Mouse (Mus musculus) stomach, postnatal 0 days (tissue): ENCODE measurements at regions not wholly inside any gene's neighbourhood (a gene's known extent, or its start where the extent isn't known, plus 50 kb on each side); places are given as distances from the start of the nearest gene placed in this dataset.

Experiments used
- ATAC-seq: fragments of 200-750 bp; cut with Nextera tagmentation; 2 replicates; pipeline ENCODE4 v1.8.0; 2017; ENCODE audit not compliant: low FRiP score, low TSS enrichment
- DNase-seq: peaks from one replicate; pipeline ENCODE4 v3.0.0-alpha.2; 2016; ENCODE audit warnings: low spot score
- H3K27ac ChIP-seq: fragments of 300-500 bp; sonication (generic); replicated peaks from 2 replicates; pipeline ENCODE4 v1.5.1; 2014; ENCODE audit warnings: mild to moderate bottlenecking, control low read depth
- H3K27me3 ChIP-seq: fragments of 300-500 bp; sonication (generic); 2 replicates; pipeline ENCODE4 v1.6.1; 2014; ENCODE audit warnings: low read length; ENCODE audit not compliant: control insufficient read depth, insufficient read depth
- H3K36me3 ChIP-seq: fragments of 300-500 bp; sonication (generic); 2 replicates; pipeline ENCODE4 v1.6.1; 2014; ENCODE audit warnings: low read length, mixed read lengths; ENCODE audit not compliant: control insufficient read depth, insufficient read depth
- H3K4me1 ChIP-seq: fragments of 300-500 bp; sonication (generic); replicated peaks from 2 replicates; pipeline ENCODE4 v1.6.1; 2014; ENCODE audit warnings: antibody characterized with exemption; ENCODE audit not compliant: control insufficient read depth, insufficient read depth
- H3K4me2 ChIP-seq: fragments of 300-500 bp; sonication (generic); replicated peaks from 2 replicates; pipeline ENCODE4 v1.6.1; 2014; ENCODE audit warnings: low read depth, mild to moderate bottlenecking, control low read depth, moderate library complexity
- H3K4me3 ChIP-seq: fragments of 300-500 bp; sonication (generic); 2 replicates; pipeline ENCODE4 v1.5.1; 2014; ENCODE audit warnings: low read depth, low read length, control low read depth
- H3K9ac ChIP-seq: fragments of 300-500 bp; sonication (generic); 2 replicates; pipeline ENCODE4 v1.6.1; 2014; ENCODE audit warnings: mild to moderate bottlenecking, low read length, control low read depth, mixed read lengths
- H3K9me3 ChIP-seq: fragments of 300-500 bp; sonication (generic); 2 replicates; pipeline ENCODE4 v1.6.1; 2016; ENCODE audit warnings: low read length; ENCODE audit not compliant: control insufficient read depth
- CTCF ChIP-seq: IDR thresholded peaks from 2 replicates; pipeline ENCODE4 v1.5.1; 2016; ENCODE audit warnings: antibody characterized with exemption, low read depth, mild to moderate bottlenecking, moderate library complexity
- EP300 ChIP-seq: optimal IDR thresholded peaks from 2 replicates; pipeline ENCODE3; 2016; ENCODE audit warnings: antibody characterized with exemption
- WGBS: fragments of 180-500 bp; shearing (Covaris S2); extraction: QIAGEN DNeasy Blood & Tissue Kit; methylation state at CpG from one replicate; pipeline ENCODE4 v1.1.7; 2014; 5-methylcytosine and 5-hydroxymethylcytosine counted together

GRCm38 (mm10) chr3:155408907-155409306 is 315.7 kb downstream of the Lrriq3 start:
- no peak overlapping the region for H3K4me2 ChIP-seq
- no peaks in the 10 kb centered on the region for H3K27me3 ChIP-seq
- ATAC-seq (no peak), DNase-seq (no peak)
- TF ChIP-seq CTCF (no peak), EP300 (no peak)
- no peaks in the 10 kb centered on the region for H3K36me3 ChIP-seq
- no peak overlapping the region for H3K4me3 ChIP-seq
- no peaks in the 10 kb centered on the region for H3K4me1 ChIP-seq
- H3K27ac ChIP-seq: no peak overlapping the region
- no peaks in the 10 kb centered on the region for H3K9me3 ChIP-seq
- WGBS: 18% methylated on average over 2 of the region's 2 CpGs
- H3K9ac ChIP-seq: no peak overlapping the region

DNA sequence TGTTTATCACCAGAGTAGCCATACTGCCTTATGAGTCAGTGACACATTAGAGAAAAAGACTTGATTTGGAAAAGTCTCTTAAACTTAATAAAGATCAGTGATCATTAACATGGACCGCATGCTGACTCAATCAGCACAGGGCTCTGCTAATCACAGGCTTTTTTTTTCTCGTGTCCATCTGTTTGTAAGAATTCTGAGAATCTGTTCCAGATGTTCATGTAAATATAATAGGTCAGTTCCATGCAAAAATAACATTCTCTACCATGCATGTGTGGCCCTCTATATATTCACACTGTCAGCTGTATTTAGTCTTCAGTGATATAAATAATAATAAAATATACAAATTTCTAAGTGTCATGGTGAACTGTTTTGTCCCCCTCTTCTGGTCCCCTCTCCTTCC is 316.1 kb downstream of the Lrriq3 start:
- no peak overlapping the region for H3K27ac ChIP-seq
- no peak for DNase-seq
- no peaks in the 10 kb centered on the region for H3K9me3 ChIP-seq
- TF ChIP-seq EP300 (no peak), CTCF (no peak)
- H3K36me3 ChIP-seq: no peaks in the 10 kb centered on the region
- H3K4me3 ChIP-seq: no peak overlapping the region
- no peak for ATAC-seq
- no peaks in the 10 kb centered on the region for H3K4me1 ChIP-seq
- H3K4me2 ChIP-seq: no peak overlapping the region
- 38% methylated on average over 2 of the region's 2 CpGs for WGBS
- no peak overlapping the region for H3K9ac ChIP-seq
- no peaks in the 10 kb centered on the region for H3K27me3 ChIP-seq

DNA sequence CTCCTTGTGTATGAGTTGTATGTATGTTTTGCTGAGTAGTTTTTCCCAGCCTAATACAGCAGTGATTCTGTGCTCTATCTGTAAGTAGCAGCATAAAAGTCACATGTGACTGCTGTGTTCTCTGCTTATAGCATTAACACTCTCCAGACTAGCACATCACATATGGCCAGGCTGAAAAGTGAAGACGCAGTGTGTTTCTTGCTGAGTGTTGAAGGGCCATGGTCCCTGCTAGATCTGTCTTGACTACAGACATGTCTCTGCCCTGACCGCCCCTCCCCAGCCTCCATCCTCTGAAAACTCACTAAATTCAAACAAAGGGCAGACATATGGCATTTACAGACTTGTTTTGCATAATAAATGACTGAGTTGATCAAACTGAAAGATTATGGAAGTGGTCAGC is 316.6 kb downstream of the Lrriq3 start:
- no peak for TF ChIP-seq EP300
- no peak overlapping the region for H3K9ac ChIP-seq
- no peaks in the 10 kb centered on the region for H3K4me1 ChIP-seq
- no peaks in the 10 kb centered on the region for H3K36me3 ChIP-seq
- ATAC-seq: no peak
- H3K4me2 ChIP-seq: no peak overlapping the region
- H3K27ac ChIP-seq: no peak overlapping the region
- WGBS: 62% methylated on average over 2 of the region's 2 CpGs
- no peak for DNase-seq
- H3K4me3 ChIP-seq: no peak overlapping the region
- no peaks in the 10 kb centered on the region for H3K9me3 ChIP-seq
- H3K27me3 ChIP-seq: no peaks in the 10 kb centered on the region

GRCm38 (mm10) chr3:155459701-155460481 is 366.7 kb downstream of the Lrriq3 start:
- no peaks in the 10 kb centered on the region for H3K4me1 ChIP-seq
- no peaks in the 10 kb centered on the region for H3K36me3 ChIP-seq
- no peak overlapping the region for H3K4me2 ChIP-seq
- TF ChIP-seq EP300 (no peak), CTCF (no peak)
- no peak for ATAC-seq
- no peak overlapping the region for H3K27ac ChIP-seq
- H3K27me3 ChIP-seq: no peaks in the 10 kb centered on the region
- no peaks in the 10 kb centered on the region for H3K9me3 ChIP-seq
- H3K9ac ChIP-seq: no peak overlapping the region
- DNase-seq: no peak
- H3K4me3 ChIP-seq: no peak overlapping the region
- 67% methylated on average over 16 of the region's 16 CpGs for WGBS

- Histone ChIP-seq H3K27ac (no peak overlapping the region), H3K4me2 (no peak overlapping the region), H3K4me3 (no peak overlapping the region), H3K9ac (no peak overlapping the region), H3K27me3 (no peaks in the 10 kb centered on the region), H3K36me3 (no peaks in the 10 kb centered on the region), H3K9me3 (no peaks in the 10 kb centered on the region), H3K4me1 (no peaks in the 10 kb centered on the region)
- ATAC-seq (no peak), DNase-seq (no peak)
- WGBS: 60% methylated on average over 4 of the region's 4 CpGs
- no peak for TF ChIP-seq CTCF
Observed at GRCm38 (mm10) chr3:155462095-155462494, 368.9 kb downstream of the Lrriq3 start.

DNA sequence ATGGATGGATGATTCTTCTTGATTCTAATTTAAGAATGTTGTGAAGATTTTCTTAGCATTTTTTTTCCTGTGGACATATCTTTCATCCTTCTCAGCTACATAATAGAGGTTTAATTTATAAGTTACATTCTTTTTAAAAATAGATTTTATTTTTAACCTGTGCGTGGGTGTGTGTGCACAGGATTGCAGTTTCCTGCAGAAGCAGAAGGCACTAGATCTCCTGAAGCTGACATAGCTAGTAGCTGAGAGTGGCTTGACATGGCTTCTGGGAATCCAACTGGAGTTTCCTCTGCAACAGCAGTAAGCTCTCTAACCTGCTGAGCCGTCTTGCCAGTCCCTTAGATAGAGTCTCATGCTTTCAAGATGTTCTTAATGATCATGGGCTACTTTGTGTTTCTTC is 377.5 kb downstream of the Lrriq3 start:
- Histone ChIP-seq H3K4me2 (no peak overlapping the region), H3K4me3 (no peak overlapping the region), H3K36me3 (no peaks in the 10 kb centered on the region), H3K4me1 (no peaks in the 10 kb centered on the region), H3K9me3 (no peaks in the 10 kb centered on the region), H3K9ac (no peak overlapping the region), H3K27me3 (no peaks in the 10 kb centered on the region), H3K27ac (no peak overlapping the region)
- TF ChIP-seq EP300 (no peak), CTCF (no peak)
- 88% methylated on average over 2 of the region's 2 CpGs for WGBS
- DNase-seq (no peak), ATAC-seq (no peak)
